Mouse (Mus musculus) myocyte (in vitro differentiated cells): ENCODE results near the gene Wnt9a. TPM values are rescaled to one million over a fixed set of nuclear protein-coding genes. Genes with fewer than 3 reads are reported as not detected.

Experiments used
- H3K27me3 ChIP-seq: one replicate; pipeline ENCODE4 v1.6.1; 2011; ENCODE audit not compliant: control insufficient read depth, insufficient read depth, insufficient read length
- H3K36me3 ChIP-seq: one replicate; pipeline ENCODE4 v1.6.1; 2011; ENCODE audit not compliant: control insufficient read depth, insufficient read depth
- H3K4me2 ChIP-seq: one replicate; pipeline ENCODE4 v1.6.1; 2011; ENCODE audit warnings: low read depth, control low read depth
- H3K4me3 ChIP-seq: one replicate; pipeline ENCODE4 v1.5.1; 2011; ENCODE audit warnings: mild to moderate bottlenecking, control low read depth, moderate library complexity
- H3K79me2 ChIP-seq: one replicate; pipeline ENCODE4 v1.6.1; 2011; ENCODE audit not compliant: control insufficient read depth, insufficient read depth
- H3ac ChIP-seq: one replicate; pipeline ENCODE4 v1.6.1; 2011; ENCODE audit not compliant: control insufficient read depth, insufficient read length
- CEBPB ChIP-seq: IDR thresholded peaks from 2 replicates; pipeline ENCODE4 v1.6.1; 2011; ENCODE audit warnings: mild to moderate bottlenecking, moderate library complexity; ENCODE audit not compliant: poor library complexity, insufficient read depth, severe bottlenecking
- E2F4 ChIP-seq: IDR thresholded peaks from one replicate; pipeline ENCODE4 v1.6.1; 2011; ENCODE audit warnings: mild to moderate bottlenecking, control low read depth, moderate library complexity; ENCODE audit not compliant: insufficient read depth
- MAX ChIP-seq: IDR thresholded peaks from one replicate; pipeline ENCODE4 v1.6.1; 2011; ENCODE audit warnings: low read depth, mild to moderate bottlenecking, control low read depth
- MYOD1 ChIP-seq, 3 experiments: IDR thresholded peaks; one replicate each; pipeline ENCODE4 v1.6.1; 2011; ENCODE audit warnings: control low read depth in 2 of 3, low read depth in 2 of 3, mild to moderate bottlenecking in 2 of 3, moderate library complexity in 1 of 3; ENCODE audit not compliant: insufficient read length in 2 of 3, control insufficient read depth in 1 of 3
- MYOG ChIP-seq, 3 experiments: IDR thresholded peaks; one replicate each; pipeline ENCODE4 v1.6.1; 2011; ENCODE audit warnings: control low read depth in 2 of 3, low read depth in 2 of 3, mild to moderate bottlenecking in 2 of 3; ENCODE audit not compliant: insufficient read length in 2 of 3, control insufficient read depth in 1 of 3, insufficient read depth in 1 of 3
- POLR2A ChIP-seq: IDR thresholded peaks from one replicate; pipeline ENCODE4 v1.6.1; 2011; ENCODE audit warnings: low read depth, mild to moderate bottlenecking, control low read depth, moderate library complexity; ENCODE audit not compliant: insufficient read length
- POLR2AphosphoS2 ChIP-seq: IDR thresholded peaks from one replicate; pipeline ENCODE4 v1.6.1; 2011; ENCODE audit warnings: low read depth, control low read depth; ENCODE audit not compliant: insufficient read length
- REST ChIP-seq: IDR thresholded peaks from one replicate; pipeline ENCODE4 v1.6.1; 2011; ENCODE audit warnings: mild to moderate bottlenecking, control low read depth, moderate library complexity; ENCODE audit not compliant: insufficient read depth, insufficient read length
- SRF ChIP-seq: IDR thresholded peaks from one replicate; pipeline ENCODE4 v1.6.1; 2011; ENCODE audit warnings: low read depth; ENCODE audit not compliant: control insufficient read depth, insufficient read length
- TCF12 ChIP-seq: IDR thresholded peaks from one replicate; pipeline ENCODE4 v1.6.1; 2011; ENCODE audit warnings: mild to moderate bottlenecking, control low read depth; ENCODE audit not compliant: poor library complexity, insufficient read depth, severe bottlenecking
- TCF3 ChIP-seq: IDR thresholded peaks from one replicate; pipeline ENCODE4 v1.6.1; 2011; ENCODE audit warnings: low read depth, control low read depth; ENCODE audit not compliant: insufficient read length
- USF1 ChIP-seq: IDR thresholded peaks from one replicate; pipeline ENCODE4 v1.6.1; 2011; ENCODE audit warnings: low read depth, mild to moderate bottlenecking, control low read depth, moderate library complexity
- polyA plus RNA-seq: library from polyadenylated mRNA; unstranded; fragments of >200 nt; fragmentation: generic; extraction: Trizol; gene quantifications from one replicate; pipeline ENCODE4 v1.2.1, GENCODE M21; 2012; ENCODE audit warnings: missing spikeins

Wnt9a gene
- polyA plus RNA-seq, 1 experiment: 11.6 TPM

DNA sequence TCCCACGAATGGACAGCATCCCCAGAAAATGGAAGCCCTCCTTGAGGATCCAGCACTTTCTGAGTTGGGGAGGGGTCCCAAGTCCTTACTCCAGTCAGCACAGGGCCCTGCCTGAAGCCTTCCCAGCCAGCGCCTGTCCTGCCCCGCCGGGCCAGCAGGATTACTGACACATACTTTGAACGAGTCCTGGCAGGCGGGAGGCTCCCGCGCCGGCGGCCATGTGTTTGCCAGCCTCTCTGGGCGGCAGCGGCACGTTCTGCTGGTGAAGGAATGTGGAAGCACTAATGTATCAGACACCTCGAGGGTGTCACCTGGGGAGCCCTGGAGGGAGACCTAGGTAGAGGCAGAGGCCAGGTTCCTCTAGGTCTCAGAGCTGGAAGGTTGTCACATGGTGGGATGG lies 22.6 kb upstream of the Wnt9a start:
- Histone ChIP-seq H3K27me3 (peaks cover 78% of the 10 kb centered on the region), H3ac (no peak overlapping the region), H3K4me2 (no peak overlapping the region), H3K36me3 (no peaks in the 10 kb centered on the region), H3K4me3 (no peak overlapping the region), H3K79me2 (no peaks in the 10 kb centered on the region)
- TF ChIP-seq POLR2A: no peak
- TF ChIP-seq USF1: no peak
- TF ChIP-seq CEBPB: no peak
- no peak for TF ChIP-seq REST
- no peak for TF ChIP-seq E2F4
- TF ChIP-seq MYOD1 (IDR thresholded peaks at IDR 0.05; ENCODE audit: control insufficient read depth in 1 of 3, insufficient read length in 2 of 3, low read depth in 2 of 3): no peak
- no peak for TF ChIP-seq MAX
- TF ChIP-seq TCF12: no peak
- no peak for TF ChIP-seq POLR2AphosphoS2
- TF ChIP-seq TCF3: no peak
- no peak for TF ChIP-seq SRF
- TF ChIP-seq MYOG (IDR thresholded peaks at IDR 0.05; ENCODE audit: control insufficient read depth in 1 of 3, insufficient read depth in 1 of 3, insufficient read length in 2 of 3, low read depth in 2 of 3): no peak

DNA sequence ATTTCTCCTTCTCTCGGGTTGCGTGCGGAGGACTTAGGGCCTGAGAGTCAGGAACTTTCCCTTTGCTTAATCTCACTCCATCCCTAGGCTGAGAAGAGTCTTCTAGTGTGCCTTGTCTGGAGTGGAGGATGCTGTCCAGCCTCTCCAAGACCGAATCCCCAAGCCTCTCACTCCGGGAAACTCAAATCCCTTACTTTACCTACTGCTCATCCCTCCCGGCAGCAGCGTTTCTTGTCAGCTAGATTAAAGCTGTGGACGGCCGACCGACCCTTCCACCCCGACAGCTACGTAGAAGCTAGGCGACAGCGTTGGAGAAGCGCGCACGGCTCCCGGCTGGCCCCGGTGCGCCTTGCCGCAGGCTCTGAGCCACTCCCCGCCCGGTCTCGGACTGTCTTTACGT lies 17.0 kb upstream of the Wnt9a start:
- peaks cover 68% of the 10 kb centered on the region for H3K27me3 ChIP-seq
- H3ac ChIP-seq: no peak overlapping the region
- H3K79me2 ChIP-seq: no peaks in the 10 kb centered on the region
- no peak overlapping the region for H3K4me3 ChIP-seq
- H3K4me2 ChIP-seq: no peak overlapping the region
- no peaks in the 10 kb centered on the region for H3K36me3 ChIP-seq
- TF ChIP-seq MYOD1 (IDR thresholded peaks at IDR 0.05; ENCODE audit: control insufficient read depth in 1 of 3, insufficient read length in 2 of 3, low read depth in 2 of 3) (no peak), REST (no peak)

DNA sequence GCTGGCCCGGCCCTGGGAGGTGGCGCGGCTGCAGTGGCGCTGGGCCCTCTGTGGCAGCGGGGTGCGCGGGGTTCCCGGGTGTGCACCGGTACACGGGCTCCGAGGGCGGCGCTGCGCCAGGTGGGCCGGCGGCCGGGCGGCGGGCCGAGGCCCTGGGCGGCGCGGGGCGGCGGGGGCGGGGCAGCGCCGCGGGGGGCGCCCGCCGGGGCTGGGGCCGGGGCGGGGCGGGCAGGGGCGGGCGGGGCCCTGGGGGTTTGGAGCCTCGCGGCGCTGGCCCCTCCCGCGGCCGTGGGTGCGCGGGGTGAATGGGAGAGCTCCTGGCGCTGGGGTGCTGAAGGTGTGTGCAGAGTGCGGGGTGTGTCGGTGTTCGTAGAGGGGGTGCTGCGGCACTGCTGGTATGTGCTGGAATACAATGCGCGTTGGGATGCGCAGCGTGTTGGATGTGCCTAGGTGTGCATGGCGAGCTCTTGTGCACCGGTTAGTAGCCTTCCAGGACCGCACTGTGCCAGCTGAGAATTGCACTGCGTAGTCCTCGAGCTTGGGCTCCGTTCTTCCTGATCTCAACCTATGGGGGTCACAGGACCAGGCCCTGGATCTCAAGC lies 15.9 kb upstream of the Wnt9a start, which contains the start of gene Wnt3a:
Wnt3a (minus strand) TSS at position 51 of the 602 bp plus-strand sequence.
- Histone ChIP-seq H3K27me3 (peaks cover 64% of the 10 kb centered on the region), H3K4me3 (no peak within 1 kb of the TSS)

GRCm38 (mm10) chr11:59293616-59294015 lies 13.1 kb upstream of the Wnt9a start:
- Histone ChIP-seq H3K36me3 (no peaks in the 10 kb centered on the region), H3K27me3 (peaks cover 50% of the 10 kb centered on the region), H3K4me2 (no peak overlapping the region), H3K79me2 (no peaks in the 10 kb centered on the region), H3K4me3 (no peak overlapping the region), H3ac (no peak overlapping the region)
- peak in 2 of 3 experiments; percentile 11 to 39 for TF ChIP-seq MYOG (IDR thresholded peaks at IDR 0.05; ENCODE audit: control insufficient read depth in 1 of 3, insufficient read depth in 1 of 3, insufficient read length in 2 of 3, low read depth in 2 of 3)
- no peak for TF ChIP-seq USF1
- TF ChIP-seq MYOD1 (IDR thresholded peaks at IDR 0.05; ENCODE audit: control insufficient read depth in 1 of 3, insufficient read length in 2 of 3, low read depth in 2 of 3): peak in 1 of 3 experiments; percentile 9
- TF ChIP-seq POLR2A: no peak
- TF ChIP-seq SRF: no peak
- no peak for TF ChIP-seq REST
- TF ChIP-seq CEBPB: no peak
- no peak for TF ChIP-seq TCF12
- no peak for TF ChIP-seq POLR2AphosphoS2
- TF ChIP-seq MAX: no peak
- TF ChIP-seq TCF3: no peak
- TF ChIP-seq E2F4: no peak

More for the DNA sequence above, 15.9 kb upstream of the Wnt9a start, which contains the start of gene Wnt3a:
- Histone ChIP-seq H3K4me2 (no peak within 1 kb of the TSS), H3K79me2 (no peaks in the 10 kb centered on the region), H3ac (no peak within 1 kb of the TSS), H3K36me3 (no peaks in the 10 kb centered on the region)
- TF ChIP-seq TCF12: no peak
- TF ChIP-seq MYOG (IDR thresholded peaks at IDR 0.05; ENCODE audit: control insufficient read depth in 1 of 3, insufficient read depth in 1 of 3, insufficient read length in 2 of 3, low read depth in 2 of 3): no peak
- TF ChIP-seq USF1: no peak
- no peak for TF ChIP-seq POLR2AphosphoS2
- no peak for TF ChIP-seq E2F4
- TF ChIP-seq TCF3: no peak
- TF ChIP-seq REST: no peak
- no peak for TF ChIP-seq MYOD1 (IDR thresholded peaks at IDR 0.05; ENCODE audit: control insufficient read depth in 1 of 3, insufficient read length in 2 of 3, low read depth in 2 of 3)
- TF ChIP-seq CEBPB: no peak
- no peak for TF ChIP-seq POLR2A
- no peak for TF ChIP-seq MAX
- no peak for TF ChIP-seq SRF

DNA sequence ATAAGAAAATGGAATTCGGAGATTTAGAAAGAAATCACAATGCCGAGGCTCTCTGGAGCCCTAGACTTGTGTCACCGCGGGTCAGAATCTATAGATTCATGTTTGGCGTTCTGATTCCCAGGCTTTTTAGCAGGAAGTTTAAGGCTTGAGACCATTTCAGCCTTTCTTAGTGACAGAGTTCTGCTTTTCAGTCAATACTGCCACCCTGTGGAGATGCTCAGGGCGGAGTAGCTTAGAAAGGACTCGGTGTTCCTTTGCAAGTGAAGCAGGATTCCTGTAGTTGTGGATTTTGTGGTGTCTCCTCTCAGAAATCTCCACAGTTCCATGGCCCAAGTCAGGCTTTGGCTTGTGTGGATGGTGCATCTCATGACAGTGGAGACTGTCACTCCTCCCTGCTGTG lies 8.8 kb upstream of the Wnt9a start:
- Histone ChIP-seq H3ac (no peak overlapping the region), H3K27me3 (peaks cover 23% of the 10 kb centered on the region), H3K4me2 (no peak overlapping the region), H3K79me2 (no peaks in the 10 kb centered on the region), H3K36me3 (no peaks in the 10 kb centered on the region), H3K4me3 (no peak overlapping the region)
- TF ChIP-seq E2F4: no peak
- no peak for TF ChIP-seq POLR2AphosphoS2
- no peak for TF ChIP-seq CEBPB
- no peak for TF ChIP-seq TCF3
- no peak for TF ChIP-seq MYOG (IDR thresholded peaks at IDR 0.05; ENCODE audit: control insufficient read depth in 1 of 3, insufficient read depth in 1 of 3, insufficient read length in 2 of 3, low read depth in 2 of 3)
- TF ChIP-seq MAX: no peak
- no peak for TF ChIP-seq POLR2A
- no peak for TF ChIP-seq MYOD1 (IDR thresholded peaks at IDR 0.05; ENCODE audit: control insufficient read depth in 1 of 3, insufficient read length in 2 of 3, low read depth in 2 of 3)
- TF ChIP-seq USF1: no peak
- no peak for TF ChIP-seq SRF
- no peak for TF ChIP-seq REST
- no peak for TF ChIP-seq TCF12
